Comparison of ENCODE assay signal across 12 mouse cellular contexts in the genomic region with DNA sequence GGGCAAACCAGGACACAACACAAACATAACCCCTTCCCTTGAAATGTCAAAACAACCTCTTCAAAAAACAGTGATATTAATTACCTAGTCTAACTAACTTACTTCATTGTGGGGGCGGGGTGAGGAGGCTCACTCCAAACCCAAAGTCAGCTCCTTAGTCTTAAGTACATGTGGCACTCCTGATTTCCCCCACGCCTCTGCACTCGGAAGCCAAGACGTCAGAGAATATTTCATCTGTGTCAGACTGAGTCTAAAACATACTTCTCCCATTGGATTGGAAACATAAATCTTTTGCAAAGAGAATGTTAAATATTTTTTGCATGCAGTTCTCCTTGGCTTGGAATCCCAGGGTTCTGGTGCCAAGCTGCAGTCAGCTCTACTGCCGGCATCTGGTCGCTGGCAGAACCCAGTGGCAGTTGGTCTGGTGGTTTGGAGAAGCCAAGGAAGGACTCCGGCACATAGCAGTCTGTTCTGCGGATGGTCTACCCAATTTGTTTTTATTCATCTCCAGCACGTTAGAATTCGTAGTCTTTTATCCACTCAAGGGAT.
DNase-seq lines count a peak whose midpoint lies in the region; ATAC-seq lines count a peak whose summit lies in the region.
"Had no signal": no experiment of that assay in that cellular context is flagged by ENCODE, and none has a peak within 500 bp of the region (broad histone marks: within the 10 kb centered on the region; RNA-seq: fewer than 3 reads in every experiment).

No protein-coding gene starts in this region.

- H3K36me3 ChIP-seq in forebrain, embryonic 16.5 days (ENCODE audit: control insufficient read depth, insufficient read depth) = no peaks in the 10 kb centered on the region
- no peaks in the 10 kb centered on the region for H3K36me3 ChIP-seq in forebrain, embryonic 15.5 days
- H3K36me3 ChIP-seq: hindbrain, embryonic 10.5 days had no signal

- H3K9ac ChIP-seq in forebrain, embryonic 16.5 days (replicated peaks; ENCODE audit: low read depth, low read length) = no peak overlapping the region
- H3K9ac ChIP-seq in forebrain, embryonic 15.5 days (replicated peaks) = no peak overlapping the region
- H3K9ac ChIP-seq: liver, embryonic 14.5 days had no signal

- H3K4me3 ChIP-seq in forebrain, embryonic 16.5 days (replicated peaks; ENCODE audit: low read length) = no peak overlapping the region
- no peak overlapping the region for H3K4me3 ChIP-seq in forebrain, embryonic 15.5 days
- H3K4me3 ChIP-seq: hindbrain, embryonic 10.5 days had no signal

- no peak overlapping the region for H3K4me2 ChIP-seq in forebrain, embryonic 16.5 days (ENCODE audit: low read length)
- no peak overlapping the region for H3K4me2 ChIP-seq in forebrain, embryonic 15.5 days (replicated peaks)

- 75% methylated on average over 10 of the region's 10 CpGs for WGBS in forebrain, embryonic 16.5 days
- 72% methylated on average over 10 of the region's 10 CpGs for WGBS in forebrain, embryonic 15.5 days

- ATAC-seq in forebrain, embryonic 16.5 days = 0 out of 2 replicates have a peak, but pooled peaks have one; percentile 38
- ATAC-seq in forebrain, embryonic 15.5 days (replicated peaks) = no peak
- ATAC-seq: Patski had no signal

- H3K27ac ChIP-seq in forebrain, embryonic 16.5 days (ENCODE audit: low read length) = no peak overlapping the region
- H3K27ac ChIP-seq in forebrain, embryonic 15.5 days (replicated peaks) = no peak overlapping the region
- H3K27ac ChIP-seq: hindbrain, embryonic 10.5 days; liver, embryonic 14.5 days; stomach, postnatal 0 days had no signal

- DNase-seq in NIH3T3 (ENCODE audit: low read depth) = peak; percentile 12
- peak; percentile 33 for DNase-seq in gastrocnemius, postnatal 25 days
- DNase-seq in lung, postnatal 10 days = peak; percentile 26
- no peak for DNase-seq in neural tube, embryonic 10.5 days (ENCODE audit: extremely low spot score, low spot score)
- no peak for DNase-seq in kidney, postnatal 14 days
- DNase-seq in heart, postnatal 14 days = no peak

- no peaks in the 10 kb centered on the region for H3K27me3 ChIP-seq in forebrain, embryonic 16.5 days (replicated peaks; ENCODE audit: control insufficient read depth, insufficient read depth, low read length)
- H3K27me3 ChIP-seq in forebrain, embryonic 15.5 days = no peaks in the 10 kb centered on the region
- H3K27me3 ChIP-seq: Patski had no signal

- H3K9me3 ChIP-seq in forebrain, embryonic 16.5 days (ENCODE audit: control insufficient read depth, low read length) = no peaks in the 10 kb centered on the region
- H3K9me3 ChIP-seq in forebrain, embryonic 15.5 days = no peaks in the 10 kb centered on the region
- H3K9me3 ChIP-seq: hindbrain, embryonic 10.5 days had no signal

- intact Hi-C loops in heart, postnatal 14 days (cut with DNase I) = no loop called here

- H3K4me1 ChIP-seq in forebrain, embryonic 16.5 days (replicated peaks; ENCODE audit: control insufficient read depth, insufficient read depth, low read length) = 0 out of 2 replicates have a peak, but pooled peaks cover 2% of the 10 kb centered on the region
- H3K4me1 ChIP-seq in forebrain, embryonic 15.5 days = no peaks in the 10 kb centered on the region

Comparison
In these comparisons a context has a peak if more than half of its experiments do, and no peak if none do; other contexts are left out.
1. DNase-seq: peak in NIH3T3 (single experiment), gastrocnemius, postnatal 25 days (single experiment) and lung, postnatal 10 days (single experiment); none in neural tube, embryonic 10.5 days (single experiment), kidney, postnatal 14 days (single experiment) and heart, postnatal 14 days (0 of 2).